Mouse (Mus musculus): ENCODE measurements at regions not wholly inside any gene's neighbourhood (a gene's known extent, or its start where the extent isn't known, plus 50 kb on each side); places are given as distances from the start of the nearest gene placed in this dataset.
A peak's percentile ranks its signal among the peaks of the same experiment; 100 is the strongest.
"Not testable (repeated sequence)": the region's sequence is repeated elsewhere in the genome, so short reads cannot be mapped to it uniquely, and the experiment has no call there.

DNA sequence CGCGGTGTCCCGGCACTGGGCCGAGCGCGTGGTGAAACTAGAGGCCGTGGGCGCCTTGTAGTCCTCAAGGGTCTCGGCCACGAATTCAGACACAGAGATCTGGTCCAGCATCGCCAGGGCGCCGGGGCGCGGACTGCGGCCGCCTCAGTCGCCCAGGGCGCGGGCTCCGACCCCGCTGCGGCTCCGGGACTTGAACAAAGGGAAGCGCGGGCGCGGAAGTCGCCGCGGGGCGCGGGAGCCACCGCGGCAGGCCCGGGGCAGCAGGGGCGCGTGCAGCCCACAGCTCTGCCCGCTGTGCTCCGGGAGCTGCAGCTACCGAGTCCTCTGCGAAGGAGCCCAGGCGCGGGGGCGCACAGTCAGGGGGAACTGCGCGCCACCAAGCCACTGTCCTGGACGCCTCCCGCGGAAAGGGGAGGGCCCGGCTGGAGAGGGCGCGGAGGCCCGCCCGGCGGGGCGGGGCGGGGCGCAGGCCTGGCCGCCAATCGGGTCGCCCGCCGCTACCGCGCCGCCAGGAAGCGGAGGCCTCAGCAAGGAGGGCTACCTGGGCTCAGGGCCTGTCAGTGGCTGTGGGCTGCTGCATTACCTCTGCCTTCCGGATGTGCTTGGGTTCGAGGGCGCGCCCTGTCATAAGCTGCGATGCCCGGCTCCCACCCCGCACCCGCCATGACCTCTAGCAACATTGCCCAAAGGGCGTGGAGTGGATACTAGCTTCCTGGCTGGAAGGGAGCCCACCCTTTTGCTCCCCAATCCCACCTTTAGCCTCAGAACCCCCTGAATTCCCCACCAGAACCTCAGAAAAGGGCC is 155.2 kb upstream of the 9030624G23Rik start:
- H3K36me3 ChIP-seq (ENCODE audit: control insufficient read depth, insufficient read depth); H3K9me3 ChIP-seq (ENCODE audit: control insufficient read depth, low read length); ATAC-seq; H3K4me1 ChIP-seq (replicated peaks; ENCODE audit: control insufficient read depth, insufficient read depth, low read length); H3K27ac ChIP-seq (ENCODE audit: low read length); H3K27me3 ChIP-seq (replicated peaks; ENCODE audit: control insufficient read depth, insufficient read depth, low read length): not testable (repeated sequence)
- under 1% methylated on average over 37 of the region's 77 CpGs for WGBS
- Histone ChIP-seq H3K4me2 (ENCODE audit: low read length) (peak overlapping the region; percentile 44), H3K9ac (replicated peaks; ENCODE audit: low read depth, low read length) (peak overlapping the region; percentile 58), H3K4me3 (replicated peaks; ENCODE audit: low read length) (peak overlapping the region; percentile 47)
